28 mouse cellular contexts compared by ENCODE assay signal in the genomic region with DNA sequence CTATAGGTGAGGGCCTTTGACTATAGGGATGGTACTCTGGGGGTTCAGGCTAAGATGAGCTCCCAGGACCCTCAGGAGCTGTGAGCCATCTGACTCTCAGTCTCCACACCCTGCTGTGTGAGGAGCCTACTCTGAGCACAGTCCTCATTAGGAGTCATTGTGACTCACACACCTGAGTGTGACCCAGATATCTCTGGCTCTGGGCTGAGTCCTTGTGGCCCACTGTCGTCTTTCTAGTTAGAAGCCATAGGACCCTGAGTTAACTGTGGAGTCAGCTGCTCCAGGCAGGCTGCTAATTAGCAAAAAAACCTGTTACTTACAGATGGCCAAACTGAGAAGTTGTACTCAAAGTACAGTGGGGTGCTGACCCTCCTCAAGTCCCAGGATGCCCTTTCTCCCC. TPM values are rescaled to one million over a fixed set of nuclear protein-coding genes. Genes with fewer than 3 reads are reported as not detected.
"Had no signal": no experiment of that assay in that cellular context is flagged by ENCODE, and none has a peak within 500 bp of the region (broad histone marks: within the 10 kb centered on the region; RNA-seq: fewer than 3 reads in every experiment).

No protein-coding gene starts in this region.

- DNase-seq: gastrocnemius, adult 2 months; gastrocnemius, postnatal 10 days; gastrocnemius, postnatal 25 days; heart, adult 18-20 months; heart, postnatal 10 days; heart, postnatal 4 days; kidney, adult 18-20 months; kidney, adult 8-10 months; kidney, postnatal 10 days; kidney, postnatal 25 days; kidney, postnatal 4 days; liver; liver, embryonic 13.5 days had no signal

- H3K4me1 ChIP-seq: hindbrain, embryonic 10.5 days; hindbrain, embryonic 12.5 days; intestine, embryonic 15.5 days; limb, embryonic 10.5 days; limb, embryonic 12.5 days; liver, embryonic 15.5 days had no signal

- H3K4me3 ChIP-seq: gastrocnemius, adult 2 months; heart, embryonic 10.5 days; heart, embryonic 12.5 days; hindbrain, embryonic 10.5 days; hindbrain, embryonic 12.5 days; intestine, embryonic 15.5 days; layer of hippocampus, adult 2 months; left cerebral cortex, adult 2 months; limb, embryonic 10.5 days; limb, embryonic 12.5 days; liver, embryonic 13.5 days; liver, embryonic 15.5 days had no signal

- H3K27ac ChIP-seq: gastrocnemius, adult 2 months; heart, embryonic 10.5 days; hindbrain, embryonic 10.5 days; hindbrain, embryonic 12.5 days; hindbrain, embryonic 14.5 days; intestine, embryonic 15.5 days; layer of hippocampus, adult 2 months; left cerebral cortex, adult 2 months; limb, embryonic 10.5 days; limb, embryonic 12.5 days; liver, embryonic 13.5 days; liver, embryonic 15.5 days had no signal

- ATAC-seq: hindbrain, embryonic 16.5 days; inflammation-experienced regulatory T-cells, adult 6 months; intestine, embryonic 15.5 days; intestine, postnatal 0 days had no signal

- H3K4me2 ChIP-seq: heart, embryonic 12.5 days; hindbrain, embryonic 12.5 days; hindbrain, embryonic 14.5 days; intestine, embryonic 15.5 days; limb, embryonic 12.5 days; liver, embryonic 11.5 days; liver, embryonic 13.5 days; liver, embryonic 15.5 days had no signal

- H3K27me3 ChIP-seq: heart, embryonic 12.5 days; hindbrain, embryonic 12.5 days; intestine, embryonic 15.5 days; limb, embryonic 12.5 days; liver, embryonic 13.5 days; liver, embryonic 15.5 days had no signal

RNA-seq across cellular contexts. Expression of gene Cracr2b, which starts 32.8 kb away (rescaled TPM):
- polyA plus RNA-seq: inflammation-experienced regulatory T-cells, adult 6 months had no signal
